In genomic region chr7:79207140-79207539, GRCm38 (mm10) we compare ENCODE assay signal across 19 mouse cellular contexts. TPM values are rescaled to one million over a fixed set of nuclear protein-coding genes. Genes with fewer than 3 reads are reported as not detected.
A peak's percentile ranks its signal among the peaks of the same experiment; 100 is the strongest.
DNase-seq lines count a peak whose midpoint lies in the region; ATAC-seq and TF ChIP-seq lines count a peak whose summit lies in the region.
"Had no signal": no experiment of that assay in that cellular context is flagged by ENCODE, and none has a peak within 500 bp of the region (broad histone marks: within the 10 kb centered on the region; RNA-seq: fewer than 3 reads in every experiment).

No protein-coding gene starts in this region.

- TF ChIP-seq EP300 in stomach, postnatal 0 days (optimal IDR thresholded peaks at IDR 0.05): no peak

- H3K27ac ChIP-seq in lung, embryonic 16.5 days (ENCODE audit: low read length): no peak overlapping the region
- peak overlapping the region; percentile 49; the same call in 1 of the 2 replicates for H3K27ac ChIP-seq in brown adipose tissue, adult 24 weeks (replicated peaks; ENCODE audit: low read depth, low read length)
- H3K27ac ChIP-seq in embryonic facial prominence, embryonic 14.5 days (replicated peaks; ENCODE audit: low read depth, low read length): no peak overlapping the region
- H3K27ac ChIP-seq in stomach, postnatal 0 days (replicated peaks): no peak overlapping the region
- H3K27ac ChIP-seq: heart, embryonic 13.5 days; left cerebral cortex, adult 2 months; limb, embryonic 15.5 days; midbrain, embryonic 13.5 days had no signal

- H3K36me3 ChIP-seq in lung, embryonic 16.5 days (ENCODE audit: control insufficient read depth, insufficient read depth, low read length): no peaks in the 10 kb centered on the region
- no peaks in the 10 kb centered on the region for H3K36me3 ChIP-seq in embryonic facial prominence, embryonic 14.5 days (ENCODE audit: control insufficient read depth, insufficient read depth, low read length)
- H3K36me3 ChIP-seq in stomach, postnatal 0 days (ENCODE audit: control insufficient read depth, insufficient read depth, low read length): no peaks in the 10 kb centered on the region
- H3K36me3 ChIP-seq: heart, embryonic 13.5 days; limb, embryonic 15.5 days; midbrain, embryonic 13.5 days had no signal

- ATAC-seq in lung, embryonic 16.5 days (ENCODE audit: low read depth): peak; percentile 18; the same call in 1 of the 2 replicates
- ATAC-seq in embryonic facial prominence, embryonic 14.5 days (ENCODE audit: low read depth): no peak
- 0 out of 2 replicates have a peak, but pooled peaks have one; percentile 47 for ATAC-seq in stomach, postnatal 0 days (ENCODE audit: low FRiP score, low TSS enrichment)
- ATAC-seq: liver, postnatal 0 days; midbrain, embryonic 13.5 days had no signal

- no peaks in the 10 kb centered on the region for H3K9me3 ChIP-seq in lung, embryonic 16.5 days (ENCODE audit: control insufficient read depth, low read length)
- H3K9me3 ChIP-seq in embryonic facial prominence, embryonic 14.5 days (ENCODE audit: control insufficient read depth, low read length): no peaks in the 10 kb centered on the region
- H3K9me3 ChIP-seq in stomach, postnatal 0 days (ENCODE audit: control insufficient read depth, low read length): no peaks in the 10 kb centered on the region
- H3K9me3 ChIP-seq: heart, embryonic 13.5 days; limb, embryonic 15.5 days; midbrain, embryonic 13.5 days had no signal

- H3K27me3 ChIP-seq in lung, embryonic 16.5 days (ENCODE audit: control insufficient read depth, insufficient read depth, low read depth, low read length): no peaks in the 10 kb centered on the region
- no peaks in the 10 kb centered on the region for H3K27me3 ChIP-seq in embryonic facial prominence, embryonic 14.5 days (replicated peaks; ENCODE audit: control insufficient read depth, insufficient read depth, low read length)
- H3K27me3 ChIP-seq in stomach, postnatal 0 days (ENCODE audit: control insufficient read depth, insufficient read depth, low read length): no peaks in the 10 kb centered on the region
- H3K27me3 ChIP-seq: heart, embryonic 13.5 days; limb, embryonic 15.5 days; midbrain, embryonic 13.5 days had no signal

- no peak overlapping the region for H3K9ac ChIP-seq in lung, embryonic 16.5 days (ENCODE audit: low read length)
- H3K9ac ChIP-seq in embryonic facial prominence, embryonic 14.5 days (ENCODE audit: low read depth, low read length): no peak overlapping the region
- H3K9ac ChIP-seq in stomach, postnatal 0 days (ENCODE audit: low read length): no peak overlapping the region
- H3K9ac ChIP-seq: heart, embryonic 13.5 days; limb, embryonic 15.5 days; liver, postnatal 0 days; midbrain, embryonic 13.5 days had no signal

- 36% methylated on average over 8 of the region's 8 CpGs for WGBS in lung, embryonic 16.5 days
- WGBS in embryonic facial prominence, embryonic 14.5 days: 57% methylated on average over 8 of the region's 8 CpGs
- WGBS in stomach, postnatal 0 days: 34% methylated on average over 8 of the region's 8 CpGs

- DNase-seq in lung, adult 18-20 months: no peak
- peak; percentile 45 for DNase-seq in embryonic facial prominence, embryonic 14.5 days (ENCODE audit: low spot score)
- DNase-seq in stomach, postnatal 0 days (ENCODE audit: low spot score): no peak
- no peak for DNase-seq in adrenal gland, postnatal 25 days
- DNase-seq in kidney, postnatal 14 days: no peak
- DNase-seq: adrenal gland, adult 2 months; cerebellum, adult 9-11 months; gastrocnemius, postnatal 36 days; heart, postnatal 4 days; kidney, adult 9 months; liver, postnatal 0 days; right cerebral cortex, postnatal 4 days; thymus, postnatal 14 days had no signal

- H3K4me2 ChIP-seq in lung, embryonic 16.5 days (ENCODE audit: low read depth, low read length): no peak overlapping the region
- no peak overlapping the region for H3K4me2 ChIP-seq in embryonic facial prominence, embryonic 14.5 days (ENCODE audit: low read depth, low read length)
- no peak overlapping the region for H3K4me2 ChIP-seq in stomach, postnatal 0 days (replicated peaks; ENCODE audit: low read depth)
- H3K4me2 ChIP-seq: heart, embryonic 13.5 days; limb, embryonic 15.5 days; midbrain, embryonic 13.5 days had no signal

- TF ChIP-seq CTCF in stomach, postnatal 0 days (IDR thresholded peaks at IDR 0.05; ENCODE audit: low read depth): no peak

- H3K4me1 ChIP-seq in lung, embryonic 16.5 days (replicated peaks; ENCODE audit: control insufficient read depth, insufficient read depth, low read length): peaks cover 28% of the 10 kb centered on the region
- peaks cover 16% of the 10 kb centered on the region for H3K4me1 ChIP-seq in brown adipose tissue, adult 24 weeks (ENCODE audit: control insufficient read depth, insufficient read depth, insufficient read length, low read length)
- H3K4me1 ChIP-seq in embryonic facial prominence, embryonic 14.5 days (ENCODE audit: control insufficient read depth, insufficient read depth, low read length): peaks cover 7% of the 10 kb centered on the region
- no peaks in the 10 kb centered on the region for H3K4me1 ChIP-seq in stomach, postnatal 0 days (replicated peaks; ENCODE audit: control insufficient read depth, insufficient read depth)

- H3K4me3 ChIP-seq in lung, embryonic 16.5 days (ENCODE audit: low read length): no peak overlapping the region
- no peak overlapping the region for H3K4me3 ChIP-seq in brown adipose tissue, adult 24 weeks (ENCODE audit: insufficient read depth, low read depth, low read length)
- H3K4me3 ChIP-seq in embryonic facial prominence, embryonic 14.5 days (ENCODE audit: low read depth, low read length): no peak overlapping the region
- H3K4me3 ChIP-seq in stomach, postnatal 0 days (ENCODE audit: low read depth, low read length): no peak overlapping the region
- H3K4me3 ChIP-seq: heart, embryonic 13.5 days; left cerebral cortex, adult 2 months; limb, embryonic 15.5 days; midbrain, embryonic 13.5 days had no signal

RNA-seq across cellular contexts. Expression of gene Mfge8, which starts 58.3 kb away (rescaled TPM):
- 393 and 397 TPM in 2 replicates for polyA plus RNA-seq in lung, embryonic 16.5 days (2015; fragmentation: Nextera tagmentation; extraction: Ambion mirVana)
- polyA plus RNA-seq in brown adipose tissue, adult 24 weeks (2012; ENCODE audit: insufficient read depth, insufficient read length, missing spikeins): 79.7 and 84.7 TPM in 2 replicates
- polyA plus RNA-seq in embryonic facial prominence, embryonic 14.5 days (2014; fragmentation: Nextera tagmentation; extraction: Ambion mirVana): 147 and 155 TPM in 2 replicates
- polyA plus RNA-seq in stomach, postnatal 0 days (2015; fragmentation: Nextera tagmentation; extraction: Ambion mirVana): 178 TPM in 2 replicates
- 333 and 334 TPM in 2 replicates for total RNA-seq in adrenal gland, postnatal 25 days (2021)
